In genomic region chr6:57661295-57661694, GRCm38 (mm10) we compare ENCODE assay signal across 27 mouse cellular contexts.
"Had no signal": no experiment of that assay in that cellular context is flagged by ENCODE, and none has a peak within 500 bp of the region (broad histone marks: within the 10 kb centered on the region; RNA-seq: fewer than 3 reads in every experiment).

No protein-coding gene starts in this region.

- ATAC-seq: hindbrain, postnatal 0 days; intestine, embryonic 16.5 days had no signal

- H3K4me2 ChIP-seq: heart, embryonic 11.5 days; heart, embryonic 13.5 days; heart, embryonic 15.5 days; hindbrain, embryonic 13.5 days; hindbrain, embryonic 15.5 days; kidney, embryonic 15.5 days; limb, embryonic 12.5 days; liver, embryonic 11.5 days had no signal

- H3K36me3 ChIP-seq: heart, embryonic 15.5 days; hindbrain, embryonic 13.5 days; hindbrain, embryonic 15.5 days; kidney, embryonic 15.5 days; limb, embryonic 10.5 days; limb, embryonic 12.5 days had no signal

- H3K4me3 ChIP-seq: gastrocnemius, adult 2 months; heart, adult 2 months; heart, embryonic 13.5 days; heart, embryonic 15.5 days; hindbrain, embryonic 13.5 days; hindbrain, embryonic 15.5 days; kidney, embryonic 15.5 days; left cerebral cortex, adult 2 months; limb, embryonic 10.5 days; limb, embryonic 12.5 days had no signal

- H3K4me1 ChIP-seq: hindbrain, embryonic 13.5 days; hindbrain, embryonic 15.5 days; kidney, embryonic 15.5 days; limb, embryonic 10.5 days; limb, embryonic 12.5 days had no signal

- H3K27me3 ChIP-seq: heart, embryonic 13.5 days; heart, embryonic 15.5 days; hindbrain, embryonic 13.5 days; hindbrain, embryonic 15.5 days; kidney, embryonic 15.5 days; limb, embryonic 12.5 days had no signal

- DNase-seq: gastrocnemius, adult 2 months; gastrocnemius, postnatal 10 days; gastrocnemius, postnatal 25 days; heart, adult 11 months; heart, adult 2 months; heart, postnatal 14 days; heart, postnatal 36 days; kidney, adult 11 months; kidney, adult 2 months; kidney, adult 9 months; kidney, postnatal 14 days; kidney, postnatal 36 days; layer of hippocampus, adult 9-11 months; liver had no signal

- H3K9ac ChIP-seq: heart, embryonic 13.5 days; heart, embryonic 15.5 days; hindbrain, embryonic 13.5 days; hindbrain, embryonic 15.5 days; kidney, embryonic 15.5 days; limb, embryonic 12.5 days had no signal

- H3K9me3 ChIP-seq: heart, embryonic 13.5 days; heart, embryonic 15.5 days; hindbrain, embryonic 13.5 days; hindbrain, embryonic 15.5 days; kidney, embryonic 15.5 days; limb, embryonic 10.5 days; limb, embryonic 12.5 days had no signal

- H3K27ac ChIP-seq: gastrocnemius, adult 2 months; heart, adult 2 months; heart, embryonic 13.5 days; heart, embryonic 15.5 days; hindbrain, embryonic 13.5 days; hindbrain, embryonic 15.5 days; hindbrain, postnatal 0 days; kidney, embryonic 15.5 days; kidney, postnatal 0 days; left cerebral cortex, adult 2 months; limb, embryonic 10.5 days; limb, embryonic 12.5 days had no signal
